Mouse (Mus musculus) G1E (cell line): Measurements from ENCODE around the gene Nmrk2. TPM values are rescaled to one million over a fixed set of nuclear protein-coding genes. Genes with fewer than 3 reads are reported as not detected.
"Not testable (repeated sequence)": the region's sequence is repeated elsewhere in the genome, so short reads cannot be mapped to it uniquely, and the experiment has no call there.

Source experiments
- ATAC-seq: 2 replicates; pipeline ENCODE4 v1.8.0; 2016; ENCODE audit warnings: mild to moderate bottlenecking; ENCODE audit not compliant: insufficient number of reproducible peaks, poor library complexity, low FRiP score, severe bottlenecking; ENCODE audit errors: extremely low read depth
- DNase-seq: peaks from one replicate; pipeline ENCODE4 v3.0.0; 2012; ENCODE audit warnings: low spot score
- H3K27me3 ChIP-seq: 2 replicates; pipeline ENCODE4 v1.6.1; 2012; ENCODE audit warnings: mild to moderate bottlenecking, low read length, inconsistent platforms; ENCODE audit not compliant: insufficient read depth
- H3K36me3 ChIP-seq: replicated peaks from 2 replicates; pipeline ENCODE3; 2012; ENCODE audit warnings: mild to moderate bottlenecking, inconsistent platforms
- H3K4me1 ChIP-seq: 2 replicates; pipeline ENCODE4 v1.6.1; 2012; ENCODE audit warnings: low read depth, low read length, inconsistent platforms, mixed read lengths; ENCODE audit not compliant: insufficient read depth
- H3K4me3 ChIP-seq: 2 replicates; pipeline ENCODE4 v1.5.1; 2012; ENCODE audit warnings: low read depth, mild to moderate bottlenecking, inconsistent platforms, low read length, moderate library complexity, mixed read lengths
- H3K9me3 ChIP-seq: replicated peaks from 2 replicates; pipeline ENCODE4 v1.6.1; 2012; ENCODE audit warnings: inconsistent platforms
- CTCF ChIP-seq: IDR thresholded peaks from 2 replicates; pipeline ENCODE4 v1.5.1; 2012; ENCODE audit warnings: low read depth, low read length, inconsistent platforms, mixed read lengths
- GATA1 ChIP-seq: IDR thresholded peaks from 2 replicates; pipeline ENCODE4 v1.6.1; 2012; ENCODE audit warnings: borderline replicate concordance, low read length, inconsistent platforms, mixed read lengths
- GATA2 ChIP-seq: IDR thresholded peaks from 2 replicates; pipeline ENCODE4 v1.6.1; 2012; ENCODE audit warnings: low read depth, low read length, inconsistent platforms, borderline replicate concordance
- POLR2AphosphoS5 ChIP-seq: IDR thresholded peaks from 2 replicates; pipeline ENCODE4 v1.6.1; 2012; ENCODE audit warnings: low read depth, low read length, inconsistent platforms; ENCODE audit not compliant: insufficient replicate concordance
- TAL1 ChIP-seq: conservative IDR thresholded peaks from 2 replicates; pipeline ENCODE4 v1.6.1; 2012; ENCODE audit warnings: low read depth, low read length, inconsistent platforms, mixed read lengths
- polyA plus RNA-seq: library from polyadenylated mRNA; stranded (reverse); fragments of >175 nt; gene quantifications from 2 replicates; pipeline ENCODE4 v1.2.3, GENCODE M21; 2012
- total RNA-seq, 2 experiments: library from RNA; stranded (forward) in 1 of 2; stranded (reverse) in 1 of 2; fragments of 200-1000 nt in 1 of 2; fragments of >200 nt in 1 of 2; fragmentation: Nextera tagmentation in 1 of 2; gene quantifications; 2 replicates each; pipeline ENCODE4 v1.2.3; 2014 to 2017

The Nmrk2 gene
- total and polyA plus RNA-seq, 3 experiments = not detected

- H3K27me3 ChIP-seq = peaks cover 10% of the 10 kb centered on the region
- TF ChIP-seq CTCF = peak; percentile 35
- no peak for TF ChIP-seq TAL1
- ATAC-seq (no peak), DNase-seq (no peak)
- H3K4me3 ChIP-seq = peak overlapping the region; percentile 46
- H3K4me1 ChIP-seq = peaks cover 55% of the 10 kb centered on the region
- peaks cover 71% of the 10 kb centered on the region for H3K36me3 ChIP-seq
- no peaks in the 10 kb centered on the region for H3K9me3 ChIP-seq
Observed at GRCm38 (mm10) chr10:81190236-81190911, 11.5 kb downstream of the Nmrk2 start.

- peaks cover 57% of the 10 kb centered on the region for H3K4me1 ChIP-seq
- peaks cover 5% of the 10 kb centered on the region for H3K27me3 ChIP-seq
- H3K4me3 ChIP-seq = no peak overlapping the region
- H3K9me3 ChIP-seq = no peaks in the 10 kb centered on the region
- ATAC-seq (no peak), DNase-seq (no peak)
- no peak for TF ChIP-seq GATA2
- no peak for TF ChIP-seq GATA1
- TF ChIP-seq CTCF = no peak
- TF ChIP-seq TAL1 = no peak
- TF ChIP-seq POLR2AphosphoS5 = no peak
- peaks cover 77% of the 10 kb centered on the region for H3K36me3 ChIP-seq
Observed at GRCm38 (mm10) chr10:81189821-81190220, 12.0 kb downstream of the Nmrk2 start.

GRCm38 (mm10) chr10:81187161-81187560 lies 14.7 kb downstream of the Nmrk2 start:
- DNase-seq = no peak
- no peaks in the 10 kb centered on the region for H3K27me3 ChIP-seq
- H3K9me3 ChIP-seq = no peaks in the 10 kb centered on the region
- peaks cover 85% of the 10 kb centered on the region for H3K36me3 ChIP-seq
- TF ChIP-seq GATA2 (no peak), CTCF (no peak), POLR2AphosphoS5 (no peak)
- peaks cover 59% of the 10 kb centered on the region for H3K4me1 ChIP-seq
- ATAC-seq = no peak
- H3K4me3 ChIP-seq = peak overlapping the region; percentile 10; the same call in 1 of the 2 replicates

- Histone ChIP-seq H3K36me3 (peaks cover 84% of the 10 kb centered on the region), H3K4me3 (no peak overlapping the region), H3K9me3 (no peaks in the 10 kb centered on the region), H3K27me3 (no peaks in the 10 kb centered on the region), H3K4me1 (peaks cover 57% of the 10 kb centered on the region)
- no peak for TF ChIP-seq GATA1
- TF ChIP-seq TAL1 = no peak
- no peak for TF ChIP-seq GATA2
- TF ChIP-seq POLR2AphosphoS5 = no peak
- TF ChIP-seq CTCF = no peak
- DNase-seq = no peak
- ATAC-seq = no peak
Observed at GRCm38 (mm10) chr10:81184765-81185164, 17.1 kb downstream of the Nmrk2 start.

- DNase-seq (no peak), ATAC-seq (no peak)
- Histone ChIP-seq H3K4me1 (peaks cover 64% of the 10 kb centered on the region), H3K4me3 (peak within 1 kb of the TSS; percentile 78), H3K36me3 (peaks cover 86% of the 10 kb centered on the region), H3K27me3 (no peaks in the 10 kb centered on the region), H3K9me3 (no peaks in the 10 kb centered on the region)
- TF ChIP-seq GATA2 (no peak), CTCF (no peak), GATA1 (no peak), TAL1 (no peak), POLR2AphosphoS5 (peak; percentile 77)
Observed at GRCm38 (mm10) chr10:81183805-81184204, 18.0 kb downstream of the Nmrk2 start, which contains the start of gene 4930442H23Rik. Gene 4930442H23Rik, minus strand, starts transcription at chr10:81183849.

GRCm38 (mm10) chr10:81182336-81183333 lies 19.2 kb downstream of the Nmrk2 start, which contains the start of gene Dapk3:
Gene Dapk3, plus strand, starts transcription at chr10:81183005.
- peak; percentile 93 for ATAC-seq
- Histone ChIP-seq H3K27me3 (no peaks in the 10 kb centered on the region), H3K4me1 (peaks cover 76% of the 10 kb centered on the region), H3K4me3 (peak within 1 kb of the TSS; percentile 78), H3K36me3 (peaks cover 88% of the 10 kb centered on the region), H3K9me3 (no peaks in the 10 kb centered on the region)
- peak; percentile 97 for TF ChIP-seq POLR2AphosphoS5
- no peak for TF ChIP-seq GATA2
- DNase-seq = peak; percentile 96

GRCm38 (mm10) chr10:81181860-81182259 lies 20.0 kb downstream of the Nmrk2 start:
- peaks cover 88% of the 10 kb centered on the region for H3K36me3 ChIP-seq
- not testable (repeated sequence) for H3K27me3 ChIP-seq, DNase-seq, H3K9me3 ChIP-seq, ATAC-seq, H3K4me3 ChIP-seq
- H3K4me1 ChIP-seq = peaks cover 71% of the 10 kb centered on the region
